Comparison of ENCODE assay signal across 26 mouse cellular contexts in the genomic region with DNA sequence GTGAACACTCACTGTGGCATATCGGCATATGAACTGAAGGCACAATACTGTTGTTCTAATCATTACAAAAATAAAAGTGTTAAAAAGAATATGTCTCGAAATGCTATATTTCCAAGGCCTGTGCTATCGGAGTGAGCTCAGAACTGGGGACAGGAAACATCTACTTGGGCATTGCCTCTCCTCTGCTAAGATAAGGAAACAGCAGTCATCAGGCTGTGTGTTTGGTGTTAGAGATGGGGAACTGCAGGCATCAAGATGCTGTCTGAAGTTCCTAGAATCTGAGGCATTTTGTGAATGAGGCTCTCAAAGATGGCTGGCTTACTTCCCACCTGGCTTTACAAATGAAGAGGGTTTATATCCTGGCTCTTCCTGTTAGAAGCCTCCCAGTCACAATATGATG.
"Had no signal": no experiment of that assay in that cellular context is flagged by ENCODE, and none has a peak within 500 bp of the region (broad histone marks: within the 10 kb centered on the region; RNA-seq: fewer than 3 reads in every experiment).

No protein-coding gene starts in this region.

- H3K4me1 ChIP-seq: heart, embryonic 10.5 days; heart, embryonic 12.5 days; hindbrain, embryonic 13.5 days; hindbrain, embryonic 15.5 days; kidney, embryonic 15.5 days; limb, embryonic 10.5 days; liver, embryonic 13.5 days had no signal

- H3K27ac ChIP-seq: gastrocnemius, adult 2 months; heart, embryonic 10.5 days; hindbrain, embryonic 13.5 days; hindbrain, embryonic 15.5 days; hindbrain, postnatal 0 days; kidney, embryonic 15.5 days; kidney, postnatal 0 days; left cerebral cortex, adult 2 months; limb, embryonic 10.5 days; limb, embryonic 12.5 days; liver, embryonic 13.5 days had no signal

- H3K9ac ChIP-seq: heart, embryonic 12.5 days; hindbrain, embryonic 13.5 days; hindbrain, embryonic 15.5 days; kidney, embryonic 15.5 days; limb, embryonic 12.5 days; liver, embryonic 13.5 days had no signal

- ATAC-seq: hindbrain, postnatal 0 days; intestine, embryonic 16.5 days had no signal

- H3K36me3 ChIP-seq: heart, embryonic 10.5 days; heart, embryonic 12.5 days; hindbrain, embryonic 13.5 days; hindbrain, embryonic 15.5 days; kidney, embryonic 15.5 days; limb, embryonic 10.5 days; limb, embryonic 12.5 days; liver, embryonic 13.5 days had no signal

- H3K27me3 ChIP-seq: heart, embryonic 12.5 days; hindbrain, embryonic 13.5 days; hindbrain, embryonic 15.5 days; kidney, embryonic 15.5 days; limb, embryonic 12.5 days; liver, embryonic 13.5 days had no signal

- H3K4me3 ChIP-seq: gastrocnemius, adult 2 months; heart, embryonic 10.5 days; heart, embryonic 12.5 days; hindbrain, embryonic 13.5 days; hindbrain, embryonic 15.5 days; kidney, embryonic 15.5 days; left cerebral cortex, adult 2 months; limb, embryonic 10.5 days; limb, embryonic 12.5 days; liver, embryonic 13.5 days had no signal

- DNase-seq: gastrocnemius, adult 2 months; gastrocnemius, postnatal 10 days; gastrocnemius, postnatal 25 days; heart, adult 18-20 months; heart, postnatal 10 days; heart, postnatal 4 days; kidney, adult 11 months; kidney, adult 2 months; kidney, adult 9 months; kidney, postnatal 14 days; kidney, postnatal 36 days; layer of hippocampus, adult 9-11 months; liver; liver, embryonic 13.5 days had no signal

- H3K9me3 ChIP-seq: heart, embryonic 10.5 days; heart, embryonic 12.5 days; hindbrain, embryonic 13.5 days; hindbrain, embryonic 15.5 days; kidney, embryonic 15.5 days; limb, embryonic 10.5 days; limb, embryonic 12.5 days; liver, embryonic 13.5 days had no signal

- H3K4me2 ChIP-seq: heart, embryonic 12.5 days; hindbrain, embryonic 13.5 days; hindbrain, embryonic 15.5 days; kidney, embryonic 15.5 days; limb, embryonic 12.5 days; liver, embryonic 11.5 days; liver, embryonic 13.5 days had no signal
